Mouse (Mus musculus) stomach, embryonic 16.5 days (tissue): ENCODE results near the gene Spag7. TPM values are rescaled to one million over a fixed set of nuclear protein-coding genes. Genes with fewer than 3 reads are reported as not detected.

Source experiments
- ATAC-seq: fragments of 200-750 bp; cut with Nextera tagmentation; 2 replicates; pipeline ENCODE4 v1.8.0; 2017; ENCODE audit warnings: moderate number of reproducible peaks, moderate TSS enrichment; ENCODE audit not compliant: insufficient read depth, low FRiP score
- H3K27ac ChIP-seq: fragments of 300-500 bp; sonication (generic); 2 replicates; pipeline ENCODE4 v1.5.1; 2014; ENCODE audit warnings: low read length
- H3K27me3 ChIP-seq: fragments of 300-500 bp; sonication (generic); 2 replicates; pipeline ENCODE4 v1.6.1; 2014; ENCODE audit warnings: low read length, control low read depth, mixed read lengths; ENCODE audit not compliant: control insufficient read depth, insufficient read depth
- H3K36me3 ChIP-seq: fragments of 300-500 bp; sonication (generic); 2 replicates; pipeline ENCODE4 v1.6.1; 2014; ENCODE audit warnings: low read length; ENCODE audit not compliant: control insufficient read depth, insufficient read depth
- H3K4me1 ChIP-seq: fragments of 300-500 bp; sonication (generic); 2 replicates; pipeline ENCODE4 v1.6.1; 2014; ENCODE audit warnings: low read length, control low read depth, mixed read lengths; ENCODE audit not compliant: control insufficient read depth, insufficient read depth
- H3K4me2 ChIP-seq: fragments of 300-500 bp; sonication (generic); 2 replicates; pipeline ENCODE4 v1.6.1; 2014; ENCODE audit warnings: low read depth, low read length, mixed read lengths
- H3K4me3 ChIP-seq: fragments of 300-500 bp; sonication (generic); replicated peaks from 2 replicates; pipeline ENCODE4 v1.5.1; 2014; ENCODE audit warnings: mild to moderate bottlenecking, low read length
- H3K9ac ChIP-seq: fragments of 300-500 bp; sonication (generic); 2 replicates; pipeline ENCODE4 v1.6.1; 2014; ENCODE audit warnings: low read length
- H3K9me3 ChIP-seq: fragments of 300-500 bp; sonication (generic); replicated peaks from 2 replicates; pipeline ENCODE4 v1.6.1; 2016; ENCODE audit warnings: low read length, control low read depth; ENCODE audit not compliant: control insufficient read depth
- WGBS: fragments of 180-500 bp; shearing (Covaris S2); extraction: QIAGEN DNeasy Blood & Tissue Kit; methylation state at CpG from one replicate; pipeline ENCODE4 v1.1.7; 2014; 5-methylcytosine and 5-hydroxymethylcytosine counted together
- polyA plus RNA-seq: library from polyadenylated mRNA; unstranded; fragments of >200 nt; fragmentation: Nextera tagmentation; extraction: Ambion mirVana; gene quantifications from 2 replicates; pipeline ENCODE4 v1.2.1, GENCODE M21; 2015

Spag7 gene
- polyA plus RNA-seq, 1 experiment from 2014 or later = 149 TPM

- Histone ChIP-seq H3K27ac (no peak overlapping the region), H3K27me3 (no peaks in the 10 kb centered on the region), H3K9me3 (no peaks in the 10 kb centered on the region), H3K4me2 (no peak overlapping the region), H3K4me3 (no peak overlapping the region), H3K4me1 (peaks cover 6% of the 10 kb centered on the region; the same call in 1 of the 2 replicates), H3K9ac (no peak overlapping the region), H3K36me3 (peaks cover 10% of the 10 kb centered on the region; the same call in 1 of the 2 replicates)
- 70% methylated on average over 9 of the region's 9 CpGs for WGBS
- ATAC-seq = no peak
Measured at GRCm38 (mm10) chr11:70678092-70678491, 8.9 kb upstream of the Spag7 start.

DNA sequence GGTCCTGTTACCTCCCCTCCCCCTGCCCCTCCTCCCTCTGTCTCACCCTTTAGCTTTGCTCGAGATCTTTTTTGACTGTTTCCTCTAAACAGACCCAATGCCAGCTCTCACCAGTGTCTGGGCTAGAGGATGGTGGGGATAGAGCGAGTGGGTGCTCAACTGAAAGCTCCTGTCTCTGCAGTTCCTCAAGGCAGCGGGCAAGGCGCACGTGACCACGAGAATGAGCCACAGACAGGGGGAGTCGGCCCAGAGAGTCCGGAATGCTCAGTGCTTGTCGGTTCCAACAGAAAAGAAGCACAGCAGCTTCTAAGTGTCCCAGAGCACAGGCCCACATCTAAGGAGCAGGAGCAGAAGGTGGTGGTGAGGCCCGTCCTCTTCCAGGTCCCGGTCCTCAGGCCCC is 5.3 kb upstream of the Spag7 start:
- Histone ChIP-seq H3K4me3 (no peak overlapping the region), H3K27ac (no peak overlapping the region), H3K4me2 (no peak overlapping the region), H3K9ac (no peak overlapping the region), H3K9me3 (no peaks in the 10 kb centered on the region), H3K4me1 (peaks cover 10% of the 10 kb centered on the region; the same call in 1 of the 2 replicates), H3K27me3 (no peaks in the 10 kb centered on the region), H3K36me3 (peaks cover 10% of the 10 kb centered on the region; the same call in 1 of the 2 replicates)
- no peak for ATAC-seq
- 66% methylated on average over 11 of the region's 11 CpGs for WGBS

- WGBS = 85% methylated on average over 6 of the region's 6 CpGs
- Histone ChIP-seq H3K4me2 (no peak overlapping the region), H3K4me1 (peaks cover 10% of the 10 kb centered on the region; the same call in 1 of the 2 replicates), H3K27me3 (no peaks in the 10 kb centered on the region), H3K27ac (no peak overlapping the region), H3K36me3 (peaks cover 6% of the 10 kb centered on the region; the same call in 1 of the 2 replicates), H3K9me3 (no peaks in the 10 kb centered on the region), H3K9ac (no peak overlapping the region), H3K4me3 (no peak overlapping the region)
- ATAC-seq = no peak
Measured at GRCm38 (mm10) chr11:70674014-70674413, 4.8 kb upstream of the Spag7 start.

DNA sequence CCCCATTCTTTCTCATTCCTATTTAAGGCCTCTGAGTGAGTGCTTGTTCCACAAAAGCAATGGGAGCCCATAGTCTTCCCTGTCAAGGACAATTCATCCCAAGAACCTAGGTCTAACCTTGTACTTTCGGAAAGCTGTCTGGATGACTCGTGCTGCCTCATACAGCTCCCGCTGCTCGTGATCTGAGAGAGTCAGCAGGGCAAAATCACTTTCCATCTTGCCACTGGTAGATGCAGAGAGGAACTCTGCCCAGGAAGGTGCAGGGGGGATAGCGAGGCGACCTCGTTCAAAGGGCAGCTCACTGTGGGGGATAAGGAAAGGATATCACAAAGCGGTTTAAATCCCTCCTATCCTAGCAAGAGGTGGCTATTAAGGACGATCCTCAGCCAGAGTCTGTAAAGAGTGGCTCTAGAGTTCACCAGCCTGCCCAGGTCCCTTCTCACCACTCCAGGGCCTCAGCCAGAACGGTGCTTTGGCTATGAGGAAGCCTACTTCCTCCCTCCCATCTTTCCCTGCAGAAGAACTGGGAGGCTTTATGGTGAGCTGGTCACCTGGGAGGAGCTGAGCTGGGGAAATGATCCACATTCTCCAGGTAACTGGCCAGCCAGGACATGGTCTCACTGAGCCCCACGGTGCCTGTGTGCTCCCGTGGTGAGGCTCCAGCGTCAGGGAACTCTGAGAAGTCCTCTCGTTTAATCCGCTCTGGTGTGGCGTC is 2.3 kb upstream of the Spag7 start:
- 86% methylated on average over 16 of the region's 16 CpGs for WGBS
- no peaks in the 10 kb centered on the region for H3K9me3 ChIP-seq
- no peak for ATAC-seq
- peaks cover 21% of the 10 kb centered on the region for H3K4me1 ChIP-seq
- no peak overlapping the region for H3K4me2 ChIP-seq
- 0 out of 2 replicates have a peak, but pooled peaks cover 5% of the 10 kb centered on the region for H3K36me3 ChIP-seq
- no peaks in the 10 kb centered on the region for H3K27me3 ChIP-seq
- 0 out of 2 replicates have a peak overlapping the region, but pooled peaks have one; percentile 7 for H3K9ac ChIP-seq
- no peak overlapping the region for H3K27ac ChIP-seq
- no peak overlapping the region for H3K4me3 ChIP-seq

DNA sequence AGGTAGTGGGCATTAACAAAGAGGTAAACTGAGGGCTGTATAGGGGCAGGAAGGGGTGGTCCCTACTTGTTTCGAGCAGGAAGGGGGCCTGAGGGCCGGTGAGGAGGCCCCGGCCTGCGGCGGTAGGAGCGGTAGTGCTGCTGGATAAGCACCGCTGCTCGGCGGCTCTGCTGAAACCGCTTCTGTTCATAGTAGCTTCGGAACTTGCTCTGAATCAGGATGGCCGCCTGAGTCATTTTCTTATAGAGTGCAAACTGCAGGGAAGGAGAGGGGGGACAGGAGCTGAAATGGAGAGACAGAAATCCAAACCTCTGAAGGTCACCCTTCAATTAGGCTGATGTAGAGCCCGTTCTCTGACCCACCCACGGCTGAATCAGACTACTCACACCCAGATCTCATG is 1.3 kb upstream of the Spag7 start:
- Histone ChIP-seq H3K9ac (peak overlapping the region; percentile 84), H3K4me3 (peak overlapping the region; percentile 73), H3K27ac (peak overlapping the region; percentile 99), H3K4me2 (peak overlapping the region; percentile 87), H3K27me3 (no peaks in the 10 kb centered on the region), H3K36me3 (0 out of 2 replicates have a peak, but pooled peaks cover 5% of the 10 kb centered on the region), H3K4me1 (peaks cover 21% of the 10 kb centered on the region), H3K9me3 (no peaks in the 10 kb centered on the region)
- ATAC-seq = no peak
- WGBS = 35% methylated on average over 14 of the region's 14 CpGs

- Histone ChIP-seq H3K36me3 (peaks cover 2% of the 10 kb centered on the region; the same call in 1 of the 2 replicates), H3K4me2 (peak overlapping the region; percentile 87), H3K4me1 (peaks cover 21% of the 10 kb centered on the region), H3K9me3 (no peaks in the 10 kb centered on the region), H3K27me3 (no peaks in the 10 kb centered on the region), H3K27ac (peak overlapping the region; percentile 99), H3K9ac (peak overlapping the region; percentile 84), H3K4me3 (peak overlapping the region; percentile 73)
- peak; percentile 15; the same call in 1 of the 2 replicates for ATAC-seq
- WGBS = 0% methylated on average over 31 of the region's 31 CpGs
Measured at GRCm38 (mm10) chr11:70669582-70670345, 548 bp upstream of the Spag7 start.

DNA sequence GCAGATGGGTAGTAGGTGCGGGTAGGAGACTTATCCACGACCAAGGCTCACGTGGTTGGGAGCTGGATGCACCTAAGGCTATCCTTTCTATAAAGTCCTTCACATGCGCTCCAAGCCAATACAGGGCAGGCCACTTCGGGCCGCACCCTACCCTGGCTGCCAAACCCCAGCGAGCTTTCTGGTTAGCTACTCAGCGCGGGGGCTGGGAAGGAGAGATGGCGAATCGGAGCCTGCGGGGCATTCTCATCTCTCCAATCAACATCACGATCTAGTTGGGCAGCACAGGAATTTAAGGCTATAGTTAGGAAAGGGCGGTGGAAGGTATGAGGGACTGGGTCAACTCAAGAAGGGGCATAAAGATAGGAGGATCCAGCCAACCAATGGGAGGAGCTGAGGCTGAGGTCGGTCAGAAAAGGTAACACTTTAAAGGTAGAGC is 863 bp downstream of the Spag7 start:
- Histone ChIP-seq H3K9ac (peak overlapping the region; percentile 82), H3K4me3 (peak overlapping the region; percentile 73), H3K4me1 (peaks cover 21% of the 10 kb centered on the region), H3K36me3 (peaks cover 15% of the 10 kb centered on the region), H3K9me3 (no peaks in the 10 kb centered on the region), H3K27me3 (no peaks in the 10 kb centered on the region), H3K4me2 (peak overlapping the region; percentile 94), H3K27ac (peak overlapping the region; percentile 99)
- ATAC-seq = peak; percentile 59; the same call in 1 of the 2 replicates
- WGBS = under 1% methylated on average over 15 of the region's 15 CpGs

- H3K9me3 ChIP-seq = no peaks in the 10 kb centered on the region
- peaks cover 15% of the 10 kb centered on the region for H3K36me3 ChIP-seq
- WGBS = 60% methylated on average over 14 of the region's 14 CpGs
- peak overlapping the region; percentile 73 for H3K4me3 ChIP-seq
- peak overlapping the region; percentile 82 for H3K9ac ChIP-seq
- peak overlapping the region; percentile 94 for H3K4me2 ChIP-seq
- H3K4me1 ChIP-seq = peaks cover 21% of the 10 kb centered on the region
- no peaks in the 10 kb centered on the region for H3K27me3 ChIP-seq
- H3K27ac ChIP-seq = peak overlapping the region; percentile 99
- ATAC-seq = no peak
Measured at GRCm38 (mm10) chr11:70667271-70668150, 1.7 kb downstream of the Spag7 start.
